Mouse (Mus musculus): Measurements from ENCODE around the gene Nmb. TPM values are rescaled to one million over a fixed set of nuclear protein-coding genes. Genes with fewer than 3 reads are reported as not detected.

Nmb gene
- total RNA-seq (2023), result 17.8 TPM

GRCm38 (mm10) chr7:80904921-80905515, at the start of gene Nmb:
TSS of gene Nmb (minus strand) at chr7:80905076.

GRCm38 (mm10) chr7:80947445-80948350, 42.8 kb upstream of the Nmb start, which contains the start of gene Sec11a:
TSS of gene Sec11a (minus strand) at chr7:80947780.

GRCm38 (mm10) chr7:80900944-80901501, 3.9 kb downstream of the Nmb start, which contains the start of gene Wdr73:
TSS of gene Wdr73 (minus strand) at chr7:80901269.

GRCm38 (mm10) chr7:80860729-80861274, 44.1 kb downstream of the Nmb start, which contains the start of gene Zscan2:
TSS of gene Zscan2 (plus strand) at chr7:80860920.

Other genes with a start within 250 kb of the Nmb start
- 54.7 TPM for gene Crtc3, start 216.2 kb downstream of the Nmb start, total RNA-seq (2023)
- gene Iqgap1, start 79.1 kb downstream of the Nmb start, total RNA-seq (2023), result 257 TPM
- gene Zscan2, start 44.2 kb downstream of the Nmb start, total RNA-seq (2023), result 12.2 TPM
- 22.0 TPM for gene Wdr73, start 3.8 kb downstream of the Nmb start, total RNA-seq (2023)
- gene Sec11a, start 42.7 kb upstream of the Nmb start, total RNA-seq (2023), result 130 TPM
- gene Zfp592, start 88.6 kb upstream of the Nmb start, total RNA-seq (2023), result 67.8 TPM
- gene Alpk3, start 152.5 kb upstream of the Nmb start, total RNA-seq (2023), result 0.40 TPM
- 0.18 TPM for gene Slc28a1, start 209.7 kb upstream of the Nmb start, total RNA-seq (2023)